Mouse (Mus musculus): ENCODE measurements at regions not wholly inside any gene's neighbourhood (a gene's known extent, or its start where the extent isn't known, plus 50 kb on each side); places are given as distances from the start of the nearest gene placed in this dataset.

- H3K4me1 ChIP-seq (replicated peaks), result peaks cover 59% of the 10 kb centered on the region
- no peaks in the 10 kb centered on the region for H3K9me3 ChIP-seq
Observed at GRCm38 (mm10) chr3:35090496-35091133, 440.4 kb downstream of the Sox2 start.

GRCm38 (mm10) chr3:35093001-35093400 lies 442.8 kb downstream of the Sox2 start:
- Histone ChIP-seq H3K36me3 (no peaks in the 10 kb centered on the region), H3K27ac (no peak overlapping the region), H3K9me3 (no peaks in the 10 kb centered on the region), H3K4me1 (replicated peaks) (peaks cover 35% of the 10 kb centered on the region), H3K27me3 (ENCODE audit: insufficient read depth, poor library complexity, severe bottlenecking) (no peaks in the 10 kb centered on the region), H3K4me3 (no peak overlapping the region)
- WGBS, result 93% methylated on average over 9 of the region's 9 CpGs
- no peak for DNase-seq (ENCODE audit: low spot score)

More at GRCm38 (mm10) chr3:35090496-35091133, 440.4 kb downstream of the Sox2 start:
- Histone ChIP-seq H3K4me3 (no peak overlapping the region), H3K27ac (peak overlapping the region; percentile 90), H3K36me3 (no peaks in the 10 kb centered on the region), H3K27me3 (ENCODE audit: insufficient read depth, poor library complexity, severe bottlenecking) (no peaks in the 10 kb centered on the region)
- WGBS, result 33% methylated on average over 5 of the region's 5 CpGs
- peak; percentile 62 for DNase-seq (ENCODE audit: low spot score)

DNA sequence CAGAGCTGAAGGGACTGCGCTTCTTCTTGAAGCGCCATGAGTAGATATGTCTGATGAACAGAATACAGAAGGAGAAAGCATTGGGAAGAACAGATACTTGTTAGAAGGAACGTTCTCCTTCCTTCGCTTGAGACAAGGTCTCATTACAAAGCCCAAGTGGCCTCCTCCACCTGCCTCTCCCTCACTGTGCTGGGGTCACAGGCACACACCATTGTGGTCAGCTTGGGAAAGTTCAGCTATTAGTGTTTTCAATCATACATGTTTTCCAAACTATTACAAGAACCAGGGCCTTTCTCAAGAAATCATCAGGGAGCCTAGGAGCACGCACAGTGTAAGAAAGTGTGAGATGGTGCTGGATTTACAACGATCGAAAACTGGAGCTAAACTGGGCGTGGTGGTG lies 445.0 kb downstream of the Sox2 start:
- H3K9me3 ChIP-seq, result no peaks in the 10 kb centered on the region
- no peaks in the 10 kb centered on the region for H3K27me3 ChIP-seq (ENCODE audit: insufficient read depth, poor library complexity, severe bottlenecking)
- 92% methylated on average over 8 of the region's 8 CpGs for WGBS
- H3K4me3 ChIP-seq, result no peak overlapping the region
- DNase-seq (ENCODE audit: low spot score), result no peak
- H3K4me1 ChIP-seq (replicated peaks), result peaks cover 27% of the 10 kb centered on the region
- H3K27ac ChIP-seq, result no peak overlapping the region
- no peaks in the 10 kb centered on the region for H3K36me3 ChIP-seq

DNA sequence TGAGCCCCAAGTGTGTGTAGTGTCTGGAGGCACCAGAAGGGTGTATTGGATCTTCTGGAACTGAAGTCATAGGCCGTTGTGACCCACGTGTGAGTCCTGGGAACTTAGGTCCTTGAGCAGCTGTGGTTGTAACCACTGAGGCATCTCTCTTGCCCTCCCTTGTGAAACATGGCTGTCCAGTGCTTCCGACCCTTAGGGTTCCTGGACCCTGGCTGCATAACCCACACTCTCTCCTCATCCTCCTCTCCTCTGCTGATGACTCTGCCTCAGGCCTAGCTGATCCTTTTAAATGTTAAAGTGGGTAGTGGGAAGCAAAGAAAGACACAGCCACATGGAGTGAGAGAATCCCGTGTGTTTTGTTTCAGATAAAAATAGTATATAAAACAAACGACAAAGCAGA lies 446.2 kb downstream of the Sox2 start:
- Histone ChIP-seq H3K27me3 (ENCODE audit: insufficient read depth, poor library complexity, severe bottlenecking) (no peaks in the 10 kb centered on the region), H3K4me3 (no peak overlapping the region), H3K4me1 (replicated peaks) (peaks cover 26% of the 10 kb centered on the region), H3K9me3 (no peaks in the 10 kb centered on the region), H3K27ac (0 out of 2 replicates have a peak overlapping the region, but pooled peaks have one; percentile 53), H3K36me3 (no peaks in the 10 kb centered on the region)
- no peak for DNase-seq (ENCODE audit: low spot score)
- WGBS, result 85% methylated on average over 5 of the region's 5 CpGs

DNA sequence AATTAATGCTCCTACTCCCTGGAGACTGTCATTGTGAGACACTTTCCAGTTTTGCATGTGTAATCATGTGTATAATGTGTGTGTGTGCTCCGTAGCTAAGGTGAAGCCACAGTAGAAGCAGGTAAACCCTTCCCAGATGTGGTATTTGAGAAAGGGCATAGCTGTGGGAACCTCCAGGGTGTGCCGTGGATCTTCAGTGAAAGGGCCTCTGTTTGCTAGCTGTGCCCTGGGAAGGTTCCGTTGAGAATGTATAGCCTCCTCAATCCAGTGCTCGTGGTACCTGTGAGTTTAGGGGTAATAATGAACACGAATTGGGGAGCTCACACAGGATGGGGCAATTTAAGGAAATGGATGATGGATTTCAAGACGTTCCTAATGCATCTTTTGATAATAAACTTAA lies 447.6 kb downstream of the Sox2 start:
- Histone ChIP-seq H3K4me3 (no peak overlapping the region), H3K36me3 (no peaks in the 10 kb centered on the region), H3K27ac (no peak overlapping the region), H3K9me3 (no peaks in the 10 kb centered on the region), H3K27me3 (ENCODE audit: insufficient read depth, poor library complexity, severe bottlenecking) (no peaks in the 10 kb centered on the region), H3K4me1 (replicated peaks) (peaks cover 39% of the 10 kb centered on the region)
- 81% methylated on average over 6 of the region's 6 CpGs for WGBS
- no peak for DNase-seq (ENCODE audit: low spot score)

DNA sequence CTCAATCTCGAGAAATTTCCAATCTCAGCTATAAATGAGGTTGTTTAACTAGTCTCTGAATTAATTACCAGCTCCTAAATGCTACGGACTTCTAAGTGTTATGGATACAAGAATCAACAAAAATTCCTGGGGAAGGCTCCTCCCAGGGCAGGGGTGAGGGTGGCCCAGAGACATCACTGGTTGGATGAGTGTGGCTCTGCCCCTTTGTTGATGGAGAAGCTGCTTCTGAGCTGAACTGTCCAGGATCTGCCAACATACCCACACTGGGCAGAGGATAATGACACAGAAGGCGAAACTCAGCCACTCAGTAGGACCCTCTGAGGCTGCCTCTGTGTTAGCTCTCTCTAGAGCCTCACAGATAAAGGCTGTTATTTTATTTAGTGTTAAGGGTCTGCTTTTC lies 449.0 kb downstream of the Sox2 start:
- H3K9me3 ChIP-seq, result no peaks in the 10 kb centered on the region
- no peak for DNase-seq (ENCODE audit: low spot score)

DNA sequence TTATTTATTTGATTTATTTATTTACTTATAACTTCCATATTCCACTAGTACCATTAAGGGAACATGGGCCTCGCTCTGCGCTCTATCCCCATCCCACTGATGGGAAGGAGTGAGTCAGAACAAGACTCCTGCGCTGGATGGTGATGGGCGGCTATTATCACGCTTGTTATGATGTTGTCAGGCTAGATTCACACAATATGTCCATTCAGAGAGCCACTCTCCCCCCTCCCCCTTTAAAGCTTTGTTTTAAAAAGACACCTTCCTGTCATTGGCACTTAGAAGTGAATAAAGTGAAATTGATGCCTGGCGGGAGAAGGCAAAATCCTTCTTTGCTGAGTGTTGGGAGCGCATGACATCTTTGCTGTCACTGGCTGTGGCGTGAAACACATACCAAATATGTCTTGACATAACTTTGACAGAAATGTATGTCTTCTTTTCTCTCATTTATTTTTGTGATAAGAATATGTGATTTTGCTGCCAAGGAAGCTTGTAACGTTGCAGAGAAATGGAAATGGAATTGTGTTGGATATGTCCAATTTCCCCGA lies 449.7 kb downstream of the Sox2 start:
- WGBS, result 56% methylated on average over 10 of the region's 10 CpGs
- no peaks in the 10 kb centered on the region for H3K9me3 ChIP-seq
- peak overlapping the region; percentile 74 for H3K27ac ChIP-seq
- DNase-seq (ENCODE audit: low spot score), result no peak
- peaks cover 57% of the 10 kb centered on the region for H3K4me1 ChIP-seq (replicated peaks)
- no peaks in the 10 kb centered on the region for H3K36me3 ChIP-seq
- H3K4me3 ChIP-seq, result no peak overlapping the region
- peaks cover 4% of the 10 kb centered on the region; the same call in 1 of the 2 replicates for H3K27me3 ChIP-seq (ENCODE audit: insufficient read depth, poor library complexity, severe bottlenecking)

More for the DNA sequence above, 449.0 kb downstream of the Sox2 start:
- Histone ChIP-seq H3K4me3 (no peak overlapping the region), H3K27ac (peak overlapping the region; percentile 74), H3K4me1 (replicated peaks) (peaks cover 51% of the 10 kb centered on the region), H3K27me3 (ENCODE audit: insufficient read depth, poor library complexity, severe bottlenecking) (peaks cover 3% of the 10 kb centered on the region; the same call in 1 of the 2 replicates), H3K36me3 (no peaks in the 10 kb centered on the region)
- 68% methylated on average over 3 of the region's 3 CpGs for WGBS

DNA sequence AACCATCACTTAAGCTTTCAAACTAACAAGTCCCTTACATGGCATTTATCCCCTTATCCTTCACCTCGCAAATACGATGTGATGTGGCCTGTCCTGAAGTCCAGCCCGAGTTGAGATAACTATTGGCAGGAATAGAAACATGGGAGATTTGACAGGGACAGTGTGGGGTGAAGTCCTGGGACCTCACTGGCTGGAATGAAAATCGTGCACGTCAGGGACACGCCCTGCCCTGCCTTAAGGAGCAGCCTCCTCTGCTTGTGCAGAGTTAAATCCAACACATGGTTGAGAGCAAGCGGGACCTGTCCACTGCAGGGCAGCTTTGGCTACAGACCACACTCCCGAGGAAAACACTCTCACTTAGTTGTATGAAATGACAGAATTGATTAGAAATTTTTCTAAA lies 451.1 kb downstream of the Sox2 start:
- Histone ChIP-seq H3K27me3 (ENCODE audit: insufficient read depth, poor library complexity, severe bottlenecking) (peaks cover 4% of the 10 kb centered on the region; the same call in 1 of the 2 replicates), H3K27ac (peak overlapping the region; percentile 86), H3K4me1 (replicated peaks) (peaks cover 69% of the 10 kb centered on the region), H3K36me3 (no peaks in the 10 kb centered on the region), H3K9me3 (no peaks in the 10 kb centered on the region), H3K4me3 (no peak overlapping the region)
- DNase-seq (ENCODE audit: low spot score), result no peak
- 77% methylated on average over 8 of the region's 8 CpGs for WGBS

DNA sequence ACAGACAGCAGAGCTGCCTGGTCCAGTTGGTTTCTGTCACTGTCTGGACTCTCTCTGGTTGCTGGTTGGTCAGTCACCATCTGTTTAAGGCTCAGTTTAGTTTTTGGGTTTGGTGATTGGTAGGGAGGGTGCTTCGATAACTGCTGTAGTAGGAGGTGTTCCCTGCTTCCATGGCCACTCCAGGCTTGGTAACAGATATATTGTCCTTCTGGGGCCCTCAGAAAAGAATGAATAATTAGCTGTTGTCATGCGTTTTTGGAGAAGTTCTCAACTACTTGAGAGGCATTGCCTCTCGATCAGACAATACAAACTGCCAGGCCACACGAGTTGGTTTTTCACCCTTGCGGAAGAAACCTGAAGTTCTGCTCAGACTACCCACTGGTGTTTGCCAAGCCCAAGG lies 451.7 kb downstream of the Sox2 start:
- DNase-seq (ENCODE audit: low spot score), result no peak
- H3K36me3 ChIP-seq, result no peaks in the 10 kb centered on the region
- 46% methylated on average over 5 of the region's 5 CpGs for WGBS
- no peaks in the 10 kb centered on the region for H3K9me3 ChIP-seq
- H3K27me3 ChIP-seq (ENCODE audit: insufficient read depth, poor library complexity, severe bottlenecking), result peaks cover 4% of the 10 kb centered on the region; the same call in 1 of the 2 replicates
- peaks cover 71% of the 10 kb centered on the region for H3K4me1 ChIP-seq (replicated peaks)
- H3K27ac ChIP-seq, result peak overlapping the region; percentile 86
- H3K4me3 ChIP-seq, result no peak overlapping the region

DNA sequence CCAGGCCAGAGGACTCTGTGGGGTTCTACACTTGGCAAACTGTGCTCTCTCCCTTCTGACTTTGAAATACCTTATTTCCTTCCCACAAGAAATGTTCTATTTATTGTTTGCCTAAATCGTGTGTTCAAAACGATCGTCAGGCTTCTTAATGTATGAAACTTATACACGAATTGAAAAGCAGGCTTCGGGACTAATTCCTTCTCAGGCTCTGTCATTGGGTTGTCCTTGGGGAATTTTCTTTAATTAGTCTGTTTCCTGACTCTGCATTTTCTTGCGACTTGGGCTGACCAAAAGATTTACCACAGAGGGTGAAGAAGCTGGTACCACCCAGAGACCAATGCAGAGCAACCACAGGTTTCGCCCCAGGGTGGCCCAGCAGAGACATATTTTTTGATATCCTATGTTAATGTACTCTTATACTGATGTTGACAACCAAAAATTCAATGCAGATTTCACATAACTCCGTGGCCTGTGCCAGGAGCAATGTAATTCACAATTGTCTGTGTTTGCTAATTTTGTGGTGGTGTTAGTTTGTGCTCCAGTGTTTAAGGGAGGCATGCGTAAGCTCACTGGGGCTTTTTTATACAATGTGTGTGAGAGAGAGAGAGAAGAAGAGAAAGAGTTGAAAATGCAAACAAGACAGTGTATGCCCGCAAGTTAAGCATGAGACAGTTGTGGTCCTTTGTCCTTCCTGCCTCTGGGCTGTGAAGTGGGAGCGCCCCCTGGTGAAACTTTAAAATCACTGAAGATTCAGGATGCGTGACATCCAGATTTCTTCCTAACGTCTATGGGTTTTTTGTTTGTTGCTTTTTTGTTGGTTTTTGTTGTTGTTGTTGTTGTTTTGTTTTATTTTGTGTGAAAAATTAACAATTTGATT lies 452.7 kb downstream of the Sox2 start:
- 37% methylated on average over 13 of the region's 13 CpGs for WGBS
- DNase-seq (ENCODE audit: low spot score), result peak; percentile 77
- H3K9me3 ChIP-seq, result no peaks in the 10 kb centered on the region
- H3K27me3 ChIP-seq (ENCODE audit: insufficient read depth, poor library complexity, severe bottlenecking), result peaks cover 4% of the 10 kb centered on the region; the same call in 1 of the 2 replicates
- H3K27ac ChIP-seq, result peak overlapping the region; percentile 86
- no peaks in the 10 kb centered on the region for H3K36me3 ChIP-seq
- peaks cover 71% of the 10 kb centered on the region for H3K4me1 ChIP-seq (replicated peaks)
- H3K4me3 ChIP-seq, result no peak overlapping the region

GRCm38 (mm10) chr3:35104884-35105283 lies 454.7 kb downstream of the Sox2 start:
- H3K27me3 ChIP-seq (ENCODE audit: insufficient read depth, poor library complexity, severe bottlenecking), result peaks cover 4% of the 10 kb centered on the region; the same call in 1 of the 2 replicates
- WGBS, result 54% methylated on average over 11 of the region's 11 CpGs
- peak; percentile 39 for DNase-seq (ENCODE audit: low spot score)
- peak overlapping the region; percentile 59 for H3K27ac ChIP-seq
- no peaks in the 10 kb centered on the region for H3K9me3 ChIP-seq
- H3K4me1 ChIP-seq (replicated peaks), result peaks cover 60% of the 10 kb centered on the region
- H3K36me3 ChIP-seq, result no peaks in the 10 kb centered on the region
- no peak overlapping the region for H3K4me3 ChIP-seq

GRCm38 (mm10) chr3:35106097-35106496 lies 455.9 kb downstream of the Sox2 start:
- Histone ChIP-seq H3K4me3 (no peak overlapping the region), H3K27ac (peak overlapping the region; percentile 50; the same call in 1 of the 2 replicates), H3K27me3 (ENCODE audit: insufficient read depth, poor library complexity, severe bottlenecking) (peaks cover 4% of the 10 kb centered on the region; the same call in 1 of the 2 replicates), H3K9me3 (no peaks in the 10 kb centered on the region), H3K36me3 (no peaks in the 10 kb centered on the region), H3K4me1 (replicated peaks) (peaks cover 49% of the 10 kb centered on the region)
- no peak for DNase-seq (ENCODE audit: low spot score)
- WGBS, result 87% methylated on average over 7 of the region's 7 CpGs

GRCm38 (mm10) chr3:35133477-35133876 lies 483.3 kb downstream of the Sox2 start:
- no peak for DNase-seq (ENCODE audit: low spot score)
- no peaks in the 10 kb centered on the region for H3K27me3 ChIP-seq (ENCODE audit: insufficient read depth, poor library complexity, severe bottlenecking)
- H3K4me1 ChIP-seq (replicated peaks), result no peaks in the 10 kb centered on the region
- H3K4me3 ChIP-seq, result no peak overlapping the region
- no peak overlapping the region for H3K27ac ChIP-seq
- WGBS, result 77% methylated on average over 3 of the region's 3 CpGs
- H3K9me3 ChIP-seq, result no peaks in the 10 kb centered on the region
- H3K36me3 ChIP-seq, result no peaks in the 10 kb centered on the region
